Mouse (Mus musculus): ENCODE measurements at regions not wholly inside any gene's neighbourhood (a gene's known extent, or its start where the extent isn't known, plus 50 kb on each side); places are given as distances from the start of the nearest gene placed in this dataset.

- TF ChIP-seq CTCF (IDR thresholded peaks at IDR 0.05; ENCODE audit: extremely low read depth, insufficient read depth, low read length) (no peak), POLR2A (IDR thresholded peaks at IDR 0.05; ENCODE audit: extremely low read depth, insufficient read depth, low read length) (no peak)
These were observed 262.8 kb downstream of the Gm11361 start for GRCm38 (mm10) chr13:28520127-28520482.

Measured in cortical plate, adult 2 months (tissue).